Mouse (Mus musculus) megakaryocyte, embryonic 14.5 days (primary cell): Measurements from ENCODE around the gene Sox10. TPM values are rescaled to one million over a fixed set of nuclear protein-coding genes. Genes with fewer than 3 reads are reported as not detected.

Source experiments
- H3K27me3 ChIP-seq: replicated peaks from 2 replicates; pipeline ENCODE3; 2012; ENCODE audit warnings: inconsistent platforms
- H3K36me3 ChIP-seq: replicated peaks from 2 replicates; pipeline ENCODE3; 2012; ENCODE audit warnings: low read length, inconsistent platforms, mixed read lengths
- H3K4me1 ChIP-seq: 2 replicates; pipeline ENCODE4 v1.6.1; 2012; ENCODE audit warnings: inconsistent platforms
- H3K4me3 ChIP-seq: replicated peaks from 2 replicates; pipeline ENCODE3; 2012; ENCODE audit warnings: moderate library complexity, mild to moderate bottlenecking, inconsistent platforms
- H3K9me3 ChIP-seq: 2 replicates; pipeline ENCODE4 v1.6.1; 2012; ENCODE audit warnings: inconsistent platforms
- FLI1 ChIP-seq: IDR thresholded peaks from 2 replicates; pipeline ENCODE4 v1.6.1; 2012; ENCODE audit warnings: low read length, inconsistent platforms, mixed read lengths
- GATA1 ChIP-seq: IDR thresholded peaks from 3 replicates; pipeline ENCODE4 v1.6.1; 2012; ENCODE audit warnings: mixed read lengths, low read length, inconsistent platforms, borderline replicate concordance
- polyA plus RNA-seq: library from polyadenylated mRNA; stranded (reverse); fragments of >175 nt; gene quantifications from 2 replicates; pipeline ENCODE4 v1.2.3, GENCODE M21; 2012; ENCODE audit warnings: low replicate concordance; ENCODE audit not compliant: insufficient read depth

Sox10 gene
- polyA plus RNA-seq, 1 experiment, result not detected

GRCm38 (mm10) chr15:79126217-79126932 is 38.7 kb downstream of the Sox10 start:
- Histone ChIP-seq H3K4me3 (no peak overlapping the region), H3K36me3 (peaks cover 97% of the 10 kb centered on the region), H3K9me3 (peaks cover 9% of the 10 kb centered on the region), H3K27me3 (no peaks in the 10 kb centered on the region), H3K4me1 (peaks cover 31% of the 10 kb centered on the region)
- TF ChIP-seq FLI1 (no peak), GATA1 (no peak)

- H3K27me3 ChIP-seq, result no peaks in the 10 kb centered on the region
- peaks cover 33% of the 10 kb centered on the region for H3K4me1 ChIP-seq
- TF ChIP-seq FLI1, result no peak
- TF ChIP-seq GATA1, result no peak
- H3K9me3 ChIP-seq, result peaks cover 9% of the 10 kb centered on the region
- H3K4me3 ChIP-seq, result no peak overlapping the region
- H3K36me3 ChIP-seq, result peaks cover 97% of the 10 kb centered on the region
Observed at GRCm38 (mm10) chr15:79124331-79124875, 40.6 kb downstream of the Sox10 start.

- Histone ChIP-seq H3K4me1 (peaks cover 33% of the 10 kb centered on the region), H3K27me3 (no peaks in the 10 kb centered on the region), H3K9me3 (peaks cover 9% of the 10 kb centered on the region), H3K4me3 (no peak overlapping the region), H3K36me3 (peaks cover 98% of the 10 kb centered on the region)
- no peak for TF ChIP-seq GATA1
- TF ChIP-seq FLI1, result no peak
Observed at GRCm38 (mm10) chr15:79123751-79124150, 41.3 kb downstream of the Sox10 start.

GRCm38 (mm10) chr15:79122546-79122945 is 42.5 kb downstream of the Sox10 start:
- Histone ChIP-seq H3K9me3 (no peaks in the 10 kb centered on the region), H3K4me3 (no peak overlapping the region), H3K27me3 (no peaks in the 10 kb centered on the region), H3K36me3 (peaks cover 98% of the 10 kb centered on the region), H3K4me1 (peaks cover 33% of the 10 kb centered on the region)
- no peak for TF ChIP-seq FLI1
- TF ChIP-seq GATA1, result no peak

- H3K4me1 ChIP-seq, result peaks cover 33% of the 10 kb centered on the region
- peaks cover 98% of the 10 kb centered on the region for H3K36me3 ChIP-seq
- H3K9me3 ChIP-seq, result no peaks in the 10 kb centered on the region
- H3K27me3 ChIP-seq, result no peaks in the 10 kb centered on the region
- H3K4me3 ChIP-seq, result no peak overlapping the region
- no peak for TF ChIP-seq FLI1
- TF ChIP-seq GATA1, result no peak
Observed at GRCm38 (mm10) chr15:79122119-79122518, 42.9 kb downstream of the Sox10 start.

- H3K27me3 ChIP-seq, result no peaks in the 10 kb centered on the region
- no peak overlapping the region for H3K4me3 ChIP-seq
- no peak for TF ChIP-seq GATA1
- TF ChIP-seq FLI1, result no peak
- no peaks in the 10 kb centered on the region for H3K9me3 ChIP-seq
- H3K36me3 ChIP-seq, result peaks cover 98% of the 10 kb centered on the region
- H3K4me1 ChIP-seq, result peaks cover 26% of the 10 kb centered on the region
Observed at GRCm38 (mm10) chr15:79119491-79119890, 45.5 kb downstream of the Sox10 start.

- no peak overlapping the region for H3K4me3 ChIP-seq
- H3K9me3 ChIP-seq, result no peaks in the 10 kb centered on the region
- TF ChIP-seq GATA1 (no peak), FLI1 (no peak)
- no peaks in the 10 kb centered on the region for H3K27me3 ChIP-seq
- peaks cover 11% of the 10 kb centered on the region for H3K4me1 ChIP-seq
- peaks cover 77% of the 10 kb centered on the region for H3K36me3 ChIP-seq
Observed at GRCm38 (mm10) chr15:79115276-79115675, 49.8 kb downstream of the Sox10 start.

GRCm38 (mm10) chr15:79111774-79112173 is 53.3 kb downstream of the Sox10 start:
- peaks cover 7% of the 10 kb centered on the region for H3K27me3 ChIP-seq
- H3K36me3 ChIP-seq, result peaks cover 44% of the 10 kb centered on the region
- H3K4me1 ChIP-seq, result peaks cover 37% of the 10 kb centered on the region
- TF ChIP-seq GATA1 (no peak), FLI1 (no peak)
- no peaks in the 10 kb centered on the region for H3K9me3 ChIP-seq
- H3K4me3 ChIP-seq, result no peak overlapping the region

- peaks cover 31% of the 10 kb centered on the region for H3K36me3 ChIP-seq
- H3K9me3 ChIP-seq, result no peaks in the 10 kb centered on the region
- H3K4me3 ChIP-seq, result peak overlapping the region; percentile 99
- TF ChIP-seq FLI1, result no peak
- no peak for TF ChIP-seq GATA1
- peaks cover 45% of the 10 kb centered on the region for H3K4me1 ChIP-seq
- H3K27me3 ChIP-seq, result peaks cover 11% of the 10 kb centered on the region
Observed at GRCm38 (mm10) chr15:79110528-79110927, 54.5 kb downstream of the Sox10 start.

GRCm38 (mm10) chr15:79110031-79110430 is 55.0 kb downstream of the Sox10 start:
- peak overlapping the region; percentile 99 for H3K4me3 ChIP-seq
- peaks cover 26% of the 10 kb centered on the region for H3K36me3 ChIP-seq
- no peaks in the 10 kb centered on the region for H3K9me3 ChIP-seq
- peaks cover 47% of the 10 kb centered on the region for H3K4me1 ChIP-seq
- peaks cover 12% of the 10 kb centered on the region for H3K27me3 ChIP-seq
- no peak for TF ChIP-seq FLI1
- no peak for TF ChIP-seq GATA1
